Mouse (Mus musculus) thymus, postnatal 4 days (tissue): ENCODE data around the gene Magi2.

ENCODE experiments used
- DNase-seq: peaks from one replicate; pipeline ENCODE4 v3.0.0; 2021

Magi2 gene

DNA sequence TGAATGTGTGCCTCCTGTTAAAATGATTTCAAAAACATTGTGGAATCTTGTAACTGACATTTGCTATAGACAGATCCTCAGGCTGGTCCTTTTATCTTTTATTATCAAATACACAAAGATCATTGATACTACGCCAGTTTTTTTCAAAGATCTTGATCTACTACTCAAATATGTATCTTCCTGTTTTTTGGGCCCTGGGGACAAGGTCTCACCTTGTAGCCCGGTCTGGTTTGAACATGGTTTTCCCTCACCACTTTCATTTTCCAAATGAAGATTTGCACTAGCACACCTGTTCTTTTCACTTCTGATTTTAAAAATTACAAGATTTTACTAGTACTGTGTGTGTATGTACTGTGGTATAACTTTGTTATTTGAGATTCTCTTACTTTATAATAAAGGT, 745.9 kb downstream of the Magi2 start:
- DNase-seq = no peak

DNA sequence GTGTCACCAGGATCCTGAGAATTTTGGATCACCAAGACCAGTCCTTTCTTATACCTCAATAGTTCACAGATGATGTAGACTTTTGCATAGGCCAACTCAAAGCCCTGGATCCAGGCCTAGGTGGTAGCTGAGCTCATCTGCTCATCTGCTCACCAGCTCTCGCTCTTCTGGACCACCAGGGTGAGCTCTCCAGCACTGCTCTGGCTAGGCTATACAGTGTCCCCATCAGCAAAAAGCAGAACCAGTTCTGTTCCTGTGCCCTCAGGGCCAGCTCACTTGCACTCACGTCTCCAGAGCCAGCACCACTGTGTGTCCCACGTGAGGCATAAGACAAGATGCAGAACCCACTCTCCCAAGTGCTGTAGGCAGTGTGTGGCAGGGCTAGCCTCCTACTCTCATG, 747.0 kb downstream of the Magi2 start:
- DNase-seq = no peak

DNA sequence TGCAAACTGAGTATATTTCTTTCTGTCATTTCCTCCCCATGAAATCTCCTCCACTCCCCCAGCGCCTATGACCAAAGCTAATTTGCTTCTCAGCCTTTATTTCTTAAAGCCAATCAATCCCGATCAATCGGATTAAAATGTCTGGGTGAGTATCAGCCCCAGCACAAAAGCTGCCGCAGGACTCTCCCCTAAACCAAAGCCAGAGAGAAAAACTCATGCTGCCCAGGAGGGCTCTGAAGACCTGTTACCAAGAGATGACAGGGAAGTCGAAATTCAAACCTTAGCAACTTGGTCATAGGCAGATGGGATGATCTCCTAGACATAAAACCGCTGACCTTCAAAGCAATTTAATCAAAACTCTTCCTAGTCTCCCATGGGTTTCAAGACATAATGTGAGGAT, 754.7 kb downstream of the Magi2 start:
- no peak for DNase-seq

DNA sequence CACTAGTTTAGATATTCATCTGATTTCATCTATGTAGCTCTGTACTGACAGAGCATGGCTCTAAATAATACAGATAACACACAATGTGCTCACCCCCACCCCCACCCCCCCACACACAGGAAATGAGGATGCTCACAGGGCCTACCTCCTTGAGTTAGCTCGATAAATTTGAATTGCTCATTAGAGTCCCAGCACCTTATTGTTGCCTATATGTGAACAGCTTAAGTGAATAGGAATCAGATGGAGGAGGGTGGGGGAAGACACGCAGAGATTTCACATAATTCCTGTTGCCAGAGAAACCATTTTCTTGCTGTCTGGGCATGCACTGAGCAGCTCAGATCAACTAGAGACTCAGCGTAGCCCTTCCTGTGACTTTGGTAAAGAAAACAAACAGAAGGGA, 755.2 kb downstream of the Magi2 start:
- no peak for DNase-seq

DNA sequence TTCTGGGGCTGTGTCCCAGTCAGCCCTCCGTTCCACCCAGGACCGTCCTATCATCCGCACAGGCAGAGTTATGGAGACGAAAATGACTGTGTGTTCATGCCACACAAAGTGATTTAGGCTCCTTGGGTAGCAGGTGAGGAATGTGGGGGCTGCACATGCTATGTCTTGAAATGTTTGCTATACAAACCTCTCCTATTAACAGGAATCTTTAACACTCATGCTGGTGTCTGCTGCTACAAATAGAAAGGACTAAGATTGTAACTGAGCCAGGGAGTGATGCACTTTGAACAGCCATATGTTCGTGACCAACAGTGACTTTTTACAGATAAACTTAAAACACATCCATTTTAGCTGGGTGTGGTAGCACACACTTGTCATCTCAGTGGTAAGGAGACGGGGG, 772.6 kb downstream of the Magi2 start:
- no peak for DNase-seq

DNA sequence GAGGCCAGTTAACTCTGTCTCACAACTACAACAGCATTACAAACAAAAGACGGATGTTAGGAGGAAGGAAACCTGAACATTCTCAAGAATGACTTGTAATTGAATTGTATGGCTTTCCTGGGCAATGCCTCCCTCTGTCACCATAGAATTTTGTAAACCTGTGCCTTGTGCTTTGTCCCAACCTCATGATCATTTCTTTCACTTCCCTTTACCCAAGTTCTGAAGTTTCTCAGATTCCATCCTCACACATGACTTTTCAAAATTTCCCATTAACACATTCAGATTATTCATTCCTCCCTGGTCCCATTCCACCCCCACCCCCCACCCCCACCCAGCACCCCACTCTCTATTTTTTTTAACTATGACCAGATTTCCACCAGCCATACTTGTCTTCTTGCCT, 773.1 kb downstream of the Magi2 start:
- no peak for DNase-seq

DNA sequence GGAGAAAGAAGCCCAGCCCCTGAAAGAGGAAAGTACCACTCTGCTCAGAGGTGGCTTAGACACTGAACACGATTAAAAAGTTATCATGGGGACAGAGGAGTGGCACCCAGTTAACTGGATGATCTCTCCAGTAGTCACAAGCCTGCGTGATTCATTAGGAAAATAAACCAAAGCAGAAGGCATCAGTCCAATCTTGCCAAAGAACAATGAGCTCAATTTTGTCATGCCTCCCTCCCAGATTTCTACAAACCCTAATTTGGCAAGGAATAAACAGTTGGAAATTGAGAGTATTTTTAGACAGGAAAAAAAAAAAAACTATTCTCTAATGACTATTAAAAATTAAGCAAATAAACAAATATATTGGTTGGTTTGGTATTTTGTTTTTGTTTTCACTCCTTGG, 779.8 kb downstream of the Magi2 start:
- DNase-seq = no peak

DNA sequence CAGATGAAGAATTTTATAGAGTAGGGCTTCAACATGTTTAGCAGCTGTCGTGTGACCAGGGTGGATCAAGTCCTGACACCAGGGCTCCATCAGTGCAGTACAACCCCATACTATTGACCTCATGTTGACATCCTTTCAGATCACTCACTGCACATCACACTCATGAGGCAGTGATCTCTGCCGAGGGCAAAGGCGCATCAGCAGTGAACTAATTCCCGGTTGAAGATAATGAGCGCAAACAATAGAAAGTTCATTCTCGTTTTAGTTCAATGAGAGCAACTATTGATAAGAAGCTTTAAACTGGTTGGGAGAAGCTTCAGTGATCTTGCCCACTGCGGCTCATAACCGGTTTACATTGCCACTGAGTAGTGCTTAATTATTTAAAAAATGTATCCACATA, 780.4 kb downstream of the Magi2 start:
- no peak for DNase-seq

DNA sequence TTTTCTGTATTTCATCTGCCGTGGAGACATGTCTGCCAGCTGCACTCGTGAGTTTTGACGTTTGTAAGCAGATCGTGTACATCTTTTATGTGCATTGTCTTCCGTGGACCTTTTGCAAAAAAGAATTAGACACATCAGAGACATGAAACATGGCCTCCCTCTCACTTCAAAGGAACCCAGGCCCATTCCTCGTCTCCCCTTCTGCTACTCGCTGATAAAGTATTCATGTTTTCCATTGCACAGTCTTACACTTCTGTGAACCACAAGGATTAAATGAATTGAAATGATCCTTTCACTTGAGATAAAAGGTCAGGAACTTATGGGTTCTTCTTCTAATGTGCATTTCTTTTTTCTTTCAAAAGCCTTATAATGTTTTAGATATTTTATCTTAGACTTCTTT, 783.4 kb downstream of the Magi2 start:
- DNase-seq = no peak

DNA sequence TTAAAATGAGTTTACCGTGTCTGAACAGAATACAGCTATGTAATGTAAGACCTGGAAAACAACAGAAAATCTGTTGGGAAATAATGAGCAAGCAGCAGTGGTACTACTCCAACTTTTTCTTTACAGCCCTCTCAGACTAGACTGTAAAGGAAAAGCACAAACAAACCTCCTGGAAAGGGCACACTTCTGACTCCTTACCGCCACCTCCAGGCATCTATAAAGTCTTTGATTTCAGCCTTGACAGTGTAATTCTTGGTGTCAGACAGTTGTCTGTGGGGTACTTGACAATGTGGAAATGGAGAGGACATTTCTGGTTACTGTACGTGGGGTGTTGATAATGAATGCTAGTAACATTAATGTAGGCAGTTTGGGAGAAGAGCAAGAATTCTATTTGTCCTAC, 791.2 kb downstream of the Magi2 start:
- no peak for DNase-seq

DNA sequence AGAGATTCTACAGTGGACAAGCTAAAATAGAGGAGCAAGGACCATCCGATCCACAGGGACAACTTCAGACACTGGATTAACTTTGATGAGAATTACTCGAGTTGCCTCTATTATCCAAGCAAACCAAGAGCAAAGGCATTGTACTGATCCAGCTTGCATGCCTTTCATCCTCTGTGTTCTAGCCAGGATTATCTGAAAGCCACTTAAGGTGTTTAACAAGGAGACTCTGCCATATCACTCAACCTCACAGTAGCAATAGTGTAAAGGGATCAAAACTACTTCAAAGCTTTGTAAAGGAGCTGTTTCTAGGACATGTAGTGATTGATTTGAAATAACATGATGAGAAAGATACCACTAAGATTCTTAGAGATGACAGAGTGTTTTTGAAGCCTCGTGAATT, 819.8 kb downstream of the Magi2 start:
- no peak for DNase-seq

DNA sequence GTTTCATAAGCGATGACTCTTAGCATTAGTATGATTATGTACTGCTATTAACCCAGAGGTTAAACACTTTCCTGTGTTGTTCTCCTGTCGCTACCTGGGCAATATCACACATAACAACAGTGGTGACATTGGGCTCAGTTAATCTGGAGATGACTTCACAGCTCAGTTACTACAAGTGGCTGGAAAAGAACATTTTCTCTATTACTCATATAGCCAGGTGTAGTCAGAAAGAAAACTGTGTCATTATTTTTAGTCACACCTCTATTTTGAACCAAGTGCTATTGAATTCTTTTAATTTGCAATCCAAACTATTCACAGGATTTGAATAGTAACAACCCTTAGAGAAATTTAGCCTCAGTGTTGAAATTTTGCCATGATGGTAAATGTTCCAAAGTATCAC, 821.5 kb downstream of the Magi2 start:
- DNase-seq = no peak

DNA sequence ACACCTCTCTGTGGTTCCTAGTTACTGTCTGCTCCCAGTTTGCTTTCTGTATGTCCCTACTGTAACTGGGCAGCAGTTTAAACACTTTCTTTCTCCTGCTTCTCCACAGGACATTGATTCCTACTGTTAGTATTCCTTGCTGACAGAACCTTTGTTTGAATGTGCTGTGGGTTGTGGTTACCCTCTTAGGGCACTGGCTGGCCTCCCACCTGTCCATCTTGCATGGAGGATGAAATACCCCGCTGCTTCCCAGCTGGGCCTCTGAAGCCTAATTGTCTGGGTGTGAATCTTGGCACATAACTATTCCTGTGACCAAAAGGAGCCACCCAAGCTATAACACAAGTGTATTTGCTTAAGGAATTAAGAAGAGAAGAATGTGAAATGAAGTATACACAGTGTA, 823.4 kb downstream of the Magi2 start:
- no peak for DNase-seq

DNA sequence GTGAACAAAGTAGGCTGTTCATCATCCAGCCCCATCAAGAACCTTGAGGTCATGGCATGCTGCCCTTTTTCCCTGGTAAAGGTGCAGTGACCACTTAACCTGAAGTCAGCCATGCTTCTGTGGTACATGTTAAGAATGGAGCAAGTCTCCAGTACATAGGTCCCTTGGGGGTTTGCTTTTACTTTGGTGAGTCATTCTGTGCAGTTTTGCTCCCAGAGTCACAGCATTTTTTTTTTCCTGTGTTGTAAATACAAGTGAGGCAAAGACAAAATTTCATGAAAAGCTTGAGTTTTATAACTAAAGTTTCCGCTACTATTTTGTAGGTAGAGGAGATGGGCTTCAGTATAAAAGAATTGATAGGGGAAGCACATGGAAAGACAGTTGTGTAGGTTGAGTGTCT, 828.2 kb downstream of the Magi2 start:
- no peak for DNase-seq

DNA sequence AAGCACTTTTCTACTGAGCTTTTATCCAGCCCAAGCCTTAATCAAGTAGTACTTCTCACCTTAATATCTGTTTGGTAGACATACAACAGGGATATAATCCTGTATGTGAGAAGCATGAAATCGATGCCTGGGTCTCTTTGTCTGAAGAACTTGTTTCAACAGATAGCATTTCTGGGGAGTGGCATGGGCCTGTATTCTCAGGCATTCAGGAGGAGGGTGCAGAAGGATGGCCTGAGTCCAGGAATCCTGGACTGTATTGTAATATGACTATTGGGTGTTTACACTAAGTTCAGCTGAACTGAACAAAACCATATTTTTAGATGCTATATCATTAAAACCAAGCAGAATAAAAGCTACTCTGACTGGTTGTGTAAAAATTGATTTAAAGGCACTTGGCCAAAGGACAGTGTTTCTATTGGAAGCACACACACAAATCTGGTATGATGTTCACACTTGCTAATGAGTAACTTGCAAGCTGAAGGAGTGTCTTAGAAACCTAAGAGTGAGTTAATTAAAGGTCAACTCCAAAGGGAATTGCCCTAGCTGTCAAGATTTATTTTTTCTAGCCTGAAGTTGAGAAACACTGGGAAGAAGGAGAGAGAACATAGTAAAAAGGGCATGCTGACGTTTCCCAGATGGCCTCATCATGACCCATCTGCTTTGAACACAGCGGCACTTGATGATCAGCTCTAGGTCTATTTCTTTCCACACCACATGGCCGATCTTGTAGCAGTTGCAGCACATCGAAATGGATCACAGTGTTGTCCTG, 829.4 kb downstream of the Magi2 start:
- no peak for DNase-seq

DNA sequence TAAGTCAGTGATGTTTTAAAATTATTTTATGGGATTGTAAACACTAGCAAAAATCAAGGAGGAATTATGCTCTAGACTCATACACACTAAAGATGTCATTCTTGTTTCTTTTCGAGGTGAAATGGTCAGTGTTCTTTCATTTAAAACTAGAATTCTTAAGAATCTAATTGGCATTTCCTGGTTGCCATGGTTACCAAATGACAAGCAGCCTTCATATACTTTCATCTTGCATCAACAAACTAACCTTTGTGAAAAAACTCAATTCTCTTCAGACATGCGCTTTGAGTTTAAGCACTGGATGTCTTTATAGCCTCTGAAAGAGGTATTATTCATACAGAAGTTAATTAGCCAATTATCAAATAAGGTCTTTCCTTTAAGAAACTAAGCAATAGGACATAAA, 830.0 kb downstream of the Magi2 start:
- DNase-seq = no peak

DNA sequence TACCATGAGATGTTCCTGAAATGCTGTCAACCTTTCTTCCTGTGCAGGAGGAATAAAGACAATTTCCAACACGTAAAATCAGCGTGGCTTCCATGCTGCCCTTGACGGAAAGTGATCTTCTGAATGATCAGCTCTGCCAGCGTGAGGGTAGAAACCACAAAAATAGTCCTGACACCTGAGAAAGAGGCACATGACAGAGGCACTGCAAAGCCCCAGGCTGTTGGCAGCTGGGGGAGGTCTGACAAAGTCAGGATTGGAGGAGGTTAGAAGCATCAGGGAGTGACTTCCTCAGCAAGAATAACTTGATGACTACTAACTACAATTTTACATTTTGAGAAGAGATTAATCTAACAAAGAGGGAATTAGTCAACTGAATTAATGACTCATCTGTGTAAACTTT, 835.2 kb downstream of the Magi2 start:
- DNase-seq = no peak

DNA sequence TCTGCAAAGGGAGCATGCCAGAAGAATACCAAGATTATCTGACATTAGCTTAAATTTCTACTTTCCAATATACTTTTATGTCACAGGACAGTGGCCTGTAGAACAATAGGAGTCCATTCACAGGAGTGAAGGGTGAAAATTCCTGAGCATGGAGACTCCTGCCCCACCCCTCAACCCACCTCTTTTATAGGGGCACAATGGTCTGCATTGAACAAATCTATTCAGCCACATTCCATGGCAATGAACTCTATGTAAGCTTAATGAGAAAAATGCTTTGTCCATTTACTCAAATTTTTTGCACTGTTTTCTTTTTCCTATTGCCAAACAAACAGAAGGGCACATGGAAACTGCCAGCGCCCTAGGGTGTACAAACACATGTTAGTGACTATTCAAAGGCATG, 838.2 kb downstream of the Magi2 start:
- DNase-seq = no peak

DNA sequence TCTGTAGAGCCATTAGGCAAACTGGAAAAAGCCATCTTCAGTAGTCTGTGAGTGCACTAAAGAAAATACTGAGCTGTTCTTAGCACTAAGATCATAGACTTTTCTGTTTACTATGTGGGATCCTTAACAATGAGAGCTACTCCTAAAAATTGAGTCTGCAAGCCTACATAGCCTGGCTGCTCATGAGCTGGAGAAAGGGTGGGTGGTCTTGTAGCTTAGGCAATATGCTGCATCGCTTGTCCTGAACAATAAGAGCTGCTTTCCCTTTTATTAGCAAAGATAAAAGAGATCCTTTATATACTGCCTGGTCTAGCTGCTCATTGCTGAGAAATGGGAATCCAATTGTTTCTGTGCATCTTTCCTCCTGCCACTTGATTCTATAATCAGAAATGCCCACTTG, 841.7 kb downstream of the Magi2 start:
- DNase-seq = no peak

DNA sequence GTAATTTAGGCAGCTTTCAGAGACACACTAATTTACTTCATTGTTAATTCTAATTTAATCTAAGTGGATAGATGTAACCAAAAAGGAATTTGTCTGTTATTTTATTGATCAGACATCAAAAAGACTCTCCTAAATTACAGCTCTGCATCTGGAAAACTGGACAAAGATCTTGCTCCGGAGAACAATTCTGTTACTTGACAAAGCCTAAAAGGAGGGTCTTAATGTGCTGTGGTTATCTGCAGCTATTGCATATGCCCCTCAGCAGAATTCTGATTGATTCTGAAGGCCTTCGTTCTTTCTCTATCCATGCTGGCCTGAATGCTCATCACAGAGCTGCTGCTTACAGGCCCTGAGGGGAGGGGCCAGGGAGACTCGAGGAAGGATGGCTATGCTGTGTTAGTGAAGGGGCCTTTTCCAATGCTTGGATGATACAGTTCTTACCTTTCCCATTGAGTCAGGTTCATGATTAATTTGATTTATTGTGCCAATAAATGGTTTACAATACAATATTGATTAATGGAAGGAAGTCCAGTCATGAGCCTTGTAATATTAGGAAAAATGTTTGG, 842.2 kb downstream of the Magi2 start:
- no peak for DNase-seq

DNA sequence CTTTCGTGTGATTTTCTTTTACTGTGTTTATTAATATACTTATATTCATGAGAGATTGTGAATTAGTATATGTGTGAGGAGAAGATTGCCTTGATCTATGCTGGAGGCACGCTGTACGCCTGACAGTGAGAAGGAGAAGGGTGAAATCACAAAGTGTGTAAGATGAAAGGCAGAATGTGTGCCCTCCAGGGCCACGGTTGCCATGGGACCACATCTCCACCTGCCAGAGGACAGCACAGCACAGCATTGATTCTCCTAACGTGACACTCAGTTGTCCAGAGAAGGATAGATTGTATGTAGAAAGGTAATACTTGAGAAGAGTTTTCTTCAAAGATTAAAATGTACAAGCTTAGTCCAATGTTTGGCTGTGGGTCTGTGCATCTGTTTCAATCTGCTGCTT, 847.3 kb downstream of the Magi2 start:
- DNase-seq = no peak

DNA sequence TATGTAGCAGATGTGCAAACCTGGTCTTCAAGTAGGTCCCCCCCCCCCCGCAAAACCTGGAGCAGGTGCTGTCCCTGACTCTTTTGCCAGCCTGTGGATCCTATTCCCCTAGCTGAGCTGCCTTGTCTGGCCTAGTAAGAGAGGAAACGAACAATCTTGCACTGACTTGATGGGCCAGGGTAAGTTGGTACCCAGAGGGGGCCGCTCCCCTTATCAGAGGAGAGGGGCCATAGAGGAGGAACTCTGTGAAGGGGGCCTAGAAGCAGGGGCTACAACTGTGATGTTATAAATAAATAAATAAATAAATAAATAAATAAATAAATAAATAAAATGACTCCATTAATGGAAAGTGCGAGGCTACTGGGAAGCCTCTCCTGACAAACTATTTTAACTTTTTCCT, 848.0 kb downstream of the Magi2 start:
- DNase-seq = no peak

DNA sequence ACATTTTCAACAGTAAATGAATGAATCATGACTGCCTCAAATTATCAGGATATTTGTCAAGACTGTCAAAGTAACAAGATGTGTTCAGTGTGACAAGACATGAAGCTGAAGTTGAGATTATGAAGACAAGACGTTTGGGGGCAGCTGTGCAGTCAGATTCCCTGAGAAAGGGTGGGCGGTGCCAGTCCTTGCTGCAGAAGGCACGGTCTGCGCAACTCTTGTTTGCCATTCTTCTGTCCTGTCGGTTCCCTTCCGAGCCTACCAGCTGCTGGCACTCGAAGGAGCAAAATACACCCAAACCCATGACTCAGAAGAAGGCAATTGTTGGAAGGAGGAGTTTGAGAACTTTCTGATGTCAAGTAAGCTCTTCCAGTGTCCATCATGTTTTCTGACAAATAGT, 852.1 kb downstream of the Magi2 start:
- DNase-seq = no peak

DNA sequence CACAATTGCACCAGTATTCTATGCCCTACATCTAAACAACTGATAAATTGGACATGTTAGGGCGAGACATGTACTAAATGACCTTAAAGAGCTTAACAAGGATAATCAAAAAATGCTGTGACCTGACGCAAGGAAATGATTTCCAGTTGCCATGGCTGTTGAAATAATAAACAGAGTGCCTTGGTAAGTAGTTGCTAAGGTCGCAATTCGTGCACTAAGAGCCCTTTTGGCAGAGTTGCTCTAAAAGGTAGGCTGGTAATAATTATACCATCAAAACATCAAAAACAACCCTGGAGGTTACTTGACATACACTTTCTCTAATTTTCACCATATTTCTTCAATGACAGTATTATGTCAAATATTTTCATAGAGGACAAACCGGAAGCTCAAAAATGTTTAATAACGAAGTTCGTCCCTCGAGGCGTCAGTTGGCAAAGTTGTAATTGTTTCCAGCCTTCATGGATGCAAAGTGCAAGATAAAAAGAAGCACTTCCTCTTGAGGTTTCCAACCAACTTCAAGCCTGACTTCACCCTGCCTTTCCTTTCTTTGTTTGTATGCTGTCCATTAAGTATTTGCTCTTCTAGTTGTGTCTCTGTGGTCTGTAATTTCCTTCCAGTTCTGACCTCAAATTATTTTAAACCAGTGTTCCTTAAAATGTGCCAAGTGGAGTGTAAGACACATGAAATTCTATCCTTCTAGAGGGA, 853.9 kb downstream of the Magi2 start:
- DNase-seq = no peak

DNA sequence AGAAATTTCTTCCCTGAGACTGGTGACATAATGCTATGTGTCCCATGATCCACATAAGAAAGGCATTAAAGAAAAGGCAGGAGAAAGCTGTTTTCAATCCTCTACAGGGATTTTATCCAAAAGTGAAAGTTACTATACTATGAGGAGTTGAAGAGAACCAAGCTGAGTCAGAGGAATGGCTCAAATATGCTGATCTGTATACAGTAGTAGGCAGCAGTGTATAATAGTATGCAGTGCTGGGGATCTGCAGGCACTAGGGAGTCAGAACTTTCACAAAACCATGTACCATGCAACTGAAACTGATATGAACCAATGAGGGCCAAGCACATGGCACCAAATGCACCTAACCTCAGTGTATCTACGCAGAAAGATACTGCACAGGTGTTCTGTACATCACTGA, 855.5 kb downstream of the Magi2 start:
- DNase-seq = no peak
